Mouse (Mus musculus) neural tube, embryonic 13.5 days (tissue): Measurements from ENCODE around the gene Elf4. TPM values are rescaled to one million over a fixed set of nuclear protein-coding genes. Genes with fewer than 3 reads are reported as not detected.

Experiments used
- ATAC-seq: fragments of 200-750 bp; cut with Nextera tagmentation; 2 replicates; pipeline ENCODE4 v1.8.0; 2017; ENCODE audit warnings: low read depth, mild to moderate bottlenecking, moderate TSS enrichment, moderate library complexity
- H3K27ac ChIP-seq: fragments of 300-500 bp; sonication (generic); replicated peaks from 2 replicates; pipeline ENCODE4 v1.5.1; 2015; ENCODE audit warnings: moderate library complexity, mild to moderate bottlenecking, inconsistent platforms
- H3K27me3 ChIP-seq: fragments of 300-500 bp; sonication (generic); 2 replicates; pipeline ENCODE4 v1.6.1; 2015; ENCODE audit warnings: mild to moderate bottlenecking, inconsistent platforms
- H3K36me3 ChIP-seq: fragments of 300-500 bp; sonication (generic); 2 replicates; pipeline ENCODE4 v1.6.1; 2015; ENCODE audit warnings: mild to moderate bottlenecking, inconsistent platforms
- H3K4me1 ChIP-seq: fragments of 300-500 bp; sonication (generic); replicated peaks from 2 replicates; pipeline ENCODE4 v1.6.1; 2015; ENCODE audit warnings: inconsistent platforms
- H3K4me2 ChIP-seq: fragments of 300-500 bp; sonication (generic); 2 replicates; pipeline ENCODE4 v1.6.1; 2015; ENCODE audit warnings: inconsistent platforms, mild to moderate bottlenecking, moderate library complexity
- H3K4me3 ChIP-seq: fragments of 300-500 bp; sonication (generic); 2 replicates; pipeline ENCODE4 v1.5.1; 2015; ENCODE audit warnings: mild to moderate bottlenecking, inconsistent platforms
- H3K9ac ChIP-seq: fragments of 300-500 bp; sonication (generic); 2 replicates; pipeline ENCODE4 v1.6.1; 2015; ENCODE audit warnings: moderate library complexity, mild to moderate bottlenecking, inconsistent platforms
- H3K9me3 ChIP-seq: fragments of 300-500 bp; sonication (generic); 2 replicates; pipeline ENCODE4 v1.6.1; 2016; ENCODE audit warnings: inconsistent platforms
- WGBS: fragments of 180-500 bp; shearing (Covaris S2); methylation state at CpG from one replicate; pipeline ENCODE4 v1.1.7; 2015; 5-methylcytosine and 5-hydroxymethylcytosine counted together
- polyA plus RNA-seq: library from polyadenylated mRNA; unstranded; fragments of >200 nt; fragmentation: Nextera tagmentation; extraction: Ambion mirVana; gene quantifications from 2 replicates; pipeline ENCODE4 v1.2.1, GENCODE M21; 2015

Elf4 gene
- polyA plus RNA-seq, 1 experiment from 2014 or later, result 0.85 TPM

GRCm38 (mm10) chrX:48434251-48434650 lies 28.7 kb downstream of the Elf4 start:
- H3K9me3 ChIP-seq, result no peaks in the 10 kb centered on the region
- no peaks in the 10 kb centered on the region for H3K36me3 ChIP-seq
- H3K4me3 ChIP-seq, result no peak overlapping the region
- H3K27me3 ChIP-seq, result no peaks in the 10 kb centered on the region
- H3K4me2 ChIP-seq, result no peak overlapping the region
- 91% methylated on average over 1 of the region's 1 CpGs for WGBS
- ATAC-seq, result no peak
- no peak overlapping the region for H3K9ac ChIP-seq
- H3K27ac ChIP-seq, result no peak overlapping the region
- no peaks in the 10 kb centered on the region for H3K4me1 ChIP-seq

- Histone ChIP-seq H3K9me3 (no peaks in the 10 kb centered on the region), H3K4me1 (no peaks in the 10 kb centered on the region), H3K27ac (no peak overlapping the region), H3K27me3 (no peaks in the 10 kb centered on the region), H3K4me2 (no peak overlapping the region), H3K4me3 (no peak overlapping the region), H3K36me3 (no peaks in the 10 kb centered on the region), H3K9ac (no peak overlapping the region)
- 41% methylated on average over 6 of the region's 6 CpGs for WGBS
- no peak for ATAC-seq
Observed at GRCm38 (mm10) chrX:48433527-48433899, 29.4 kb downstream of the Elf4 start.

- WGBS, result 68% methylated on average over 15 of the region's 15 CpGs
- H3K27me3 ChIP-seq, result no peaks in the 10 kb centered on the region
- H3K27ac ChIP-seq, result no peak overlapping the region
- H3K4me1 ChIP-seq, result no peaks in the 10 kb centered on the region
- H3K36me3 ChIP-seq, result no peaks in the 10 kb centered on the region
- H3K9ac ChIP-seq, result no peak overlapping the region
- no peaks in the 10 kb centered on the region for H3K9me3 ChIP-seq
- H3K4me2 ChIP-seq, result no peak overlapping the region
- no peak for ATAC-seq
- H3K4me3 ChIP-seq, result no peak overlapping the region
Observed at GRCm38 (mm10) chrX:48432599-48433526, 30.1 kb downstream of the Elf4 start.

- Histone ChIP-seq H3K4me2 (no peak overlapping the region), H3K9me3 (no peaks in the 10 kb centered on the region), H3K4me1 (no peaks in the 10 kb centered on the region), H3K27me3 (no peaks in the 10 kb centered on the region), H3K9ac (no peak overlapping the region), H3K4me3 (no peak overlapping the region), H3K27ac (no peak overlapping the region), H3K36me3 (no peaks in the 10 kb centered on the region)
- 40% methylated on average over 6 of the region's 6 CpGs for WGBS
- ATAC-seq, result no peak
Observed at GRCm38 (mm10) chrX:48429538-48429937, 33.4 kb downstream of the Elf4 start.

GRCm38 (mm10) chrX:48429100-48429499 lies 33.8 kb downstream of the Elf4 start:
- Histone ChIP-seq H3K9ac (no peak overlapping the region), H3K4me3 (no peak overlapping the region), H3K27ac (no peak overlapping the region), H3K4me1 (no peaks in the 10 kb centered on the region), H3K36me3 (no peaks in the 10 kb centered on the region), H3K9me3 (no peaks in the 10 kb centered on the region), H3K4me2 (no peak overlapping the region), H3K27me3 (no peaks in the 10 kb centered on the region)
- ATAC-seq, result no peak

- no peak for ATAC-seq
- WGBS, result 86% methylated on average over 8 of the region's 8 CpGs
- Histone ChIP-seq H3K27me3 (no peaks in the 10 kb centered on the region), H3K36me3 (no peaks in the 10 kb centered on the region), H3K27ac (no peak overlapping the region), H3K4me2 (no peak overlapping the region), H3K9ac (no peak overlapping the region), H3K9me3 (no peaks in the 10 kb centered on the region), H3K4me1 (no peaks in the 10 kb centered on the region), H3K4me3 (no peak overlapping the region)
Observed at GRCm38 (mm10) chrX:48428642-48429041, 34.3 kb downstream of the Elf4 start.

GRCm38 (mm10) chrX:48428241-48428640 lies 34.7 kb downstream of the Elf4 start:
- Histone ChIP-seq H3K4me2 (no peak overlapping the region), H3K9me3 (no peaks in the 10 kb centered on the region), H3K4me3 (no peak overlapping the region), H3K27me3 (no peaks in the 10 kb centered on the region), H3K4me1 (no peaks in the 10 kb centered on the region), H3K27ac (no peak overlapping the region), H3K36me3 (no peaks in the 10 kb centered on the region), H3K9ac (no peak overlapping the region)
- ATAC-seq, result no peak
- 85% methylated on average over 6 of the region's 6 CpGs for WGBS

GRCm38 (mm10) chrX:48425280-48425679 lies 37.7 kb downstream of the Elf4 start:
- Histone ChIP-seq H3K4me3 (no peak overlapping the region), H3K36me3 (no peaks in the 10 kb centered on the region), H3K27me3 (no peaks in the 10 kb centered on the region), H3K9me3 (no peaks in the 10 kb centered on the region), H3K9ac (no peak overlapping the region), H3K4me2 (no peak overlapping the region), H3K4me1 (no peaks in the 10 kb centered on the region), H3K27ac (no peak overlapping the region)
- no peak for ATAC-seq
- WGBS, result 79% methylated on average over 7 of the region's 7 CpGs

GRCm38 (mm10) chrX:48424583-48424982 lies 38.3 kb downstream of the Elf4 start:
- Histone ChIP-seq H3K27me3 (no peaks in the 10 kb centered on the region), H3K9me3 (no peaks in the 10 kb centered on the region), H3K4me3 (no peak overlapping the region), H3K4me1 (no peaks in the 10 kb centered on the region), H3K4me2 (no peak overlapping the region), H3K36me3 (no peaks in the 10 kb centered on the region), H3K27ac (no peak overlapping the region), H3K9ac (no peak overlapping the region)
- no peak for ATAC-seq
- 52% methylated on average over 3 of the region's 3 CpGs for WGBS

GRCm38 (mm10) chrX:48423671-48424070 lies 39.3 kb downstream of the Elf4 start:
- Histone ChIP-seq H3K27me3 (no peaks in the 10 kb centered on the region), H3K36me3 (no peaks in the 10 kb centered on the region), H3K4me1 (no peaks in the 10 kb centered on the region), H3K4me2 (no peak overlapping the region), H3K9ac (no peak overlapping the region), H3K4me3 (no peak overlapping the region), H3K9me3 (no peaks in the 10 kb centered on the region), H3K27ac (no peak overlapping the region)
- ATAC-seq, result no peak
- 77% methylated on average over 1 of the region's 1 CpGs for WGBS

- Histone ChIP-seq H3K27me3 (no peaks in the 10 kb centered on the region), H3K36me3 (no peaks in the 10 kb centered on the region), H3K9ac (no peak overlapping the region), H3K4me2 (no peak overlapping the region), H3K27ac (no peak overlapping the region), H3K9me3 (no peaks in the 10 kb centered on the region), H3K4me1 (no peaks in the 10 kb centered on the region), H3K4me3 (no peak overlapping the region)
- 34% methylated on average over 4 of the region's 4 CpGs for WGBS
- no peak for ATAC-seq
Observed at GRCm38 (mm10) chrX:48422986-48423385, 39.9 kb downstream of the Elf4 start.

GRCm38 (mm10) chrX:48418417-48418816 lies 44.5 kb downstream of the Elf4 start:
- Histone ChIP-seq H3K9me3 (no peaks in the 10 kb centered on the region), H3K36me3 (no peaks in the 10 kb centered on the region), H3K4me2 (no peak overlapping the region), H3K27ac (no peak overlapping the region), H3K27me3 (no peaks in the 10 kb centered on the region), H3K4me1 (no peaks in the 10 kb centered on the region), H3K9ac (no peak overlapping the region), H3K4me3 (no peak overlapping the region)
- whole genome bisulfite sequencing, result 85% methylated on average over 2 of the region's 2 CpGs
- ATAC-seq, result no peak

- ATAC-seq, result no peak
- Histone ChIP-seq H3K9ac (no peak overlapping the region), H3K4me3 (no peak overlapping the region), H3K4me2 (no peak overlapping the region), H3K27ac (no peak overlapping the region), H3K27me3 (no peaks in the 10 kb centered on the region), H3K9me3 (no peaks in the 10 kb centered on the region), H3K4me1 (no peaks in the 10 kb centered on the region), H3K36me3 (no peaks in the 10 kb centered on the region)
- 84% methylated on average over 5 of the region's 5 CpGs for WGBS
Observed at GRCm38 (mm10) chrX:48414291-48414690, 48.6 kb downstream of the Elf4 start.
